Mouse (Mus musculus) neural tube, embryonic 15.5 days (tissue): ENCODE data around the gene Anxa4. TPM values are rescaled to one million over a fixed set of nuclear protein-coding genes. Genes with fewer than 3 reads are reported as not detected.

Experiments
- ATAC-seq: fragments of 200-750 bp; cut with Nextera tagmentation; 2 replicates; pipeline ENCODE4 v1.8.0; 2017; ENCODE audit warnings: mild to moderate bottlenecking, moderate TSS enrichment, moderate library complexity; ENCODE audit not compliant: low FRiP score
- H3K27ac ChIP-seq: fragments of 300-500 bp; sonication (generic); replicated peaks from 2 replicates; pipeline ENCODE4 v1.5.1; 2015; ENCODE audit warnings: mild to moderate bottlenecking, inconsistent platforms
- H3K27me3 ChIP-seq: fragments of 300-500 bp; sonication (generic); replicated peaks from 2 replicates; pipeline ENCODE4 v1.6.1; 2015; ENCODE audit warnings: inconsistent platforms
- H3K36me3 ChIP-seq: fragments of 300-500 bp; sonication (generic); 2 replicates; pipeline ENCODE4 v1.6.1; 2015; ENCODE audit warnings: inconsistent platforms
- H3K4me1 ChIP-seq: fragments of 300-500 bp; sonication (generic); 2 replicates; pipeline ENCODE4 v1.6.1; 2015; ENCODE audit warnings: inconsistent platforms
- H3K4me2 ChIP-seq: fragments of 300-500 bp; sonication (generic); 2 replicates; pipeline ENCODE4 v1.6.1; 2015; ENCODE audit warnings: inconsistent platforms, mild to moderate bottlenecking, moderate library complexity
- H3K4me3 ChIP-seq: fragments of 300-500 bp; sonication (generic); replicated peaks from 2 replicates; pipeline ENCODE4 v1.5.1; 2015; ENCODE audit warnings: mild to moderate bottlenecking, inconsistent platforms
- H3K9ac ChIP-seq: fragments of 300-500 bp; sonication (generic); replicated peaks from 2 replicates; pipeline ENCODE4 v1.6.1; 2015; ENCODE audit warnings: mild to moderate bottlenecking, inconsistent platforms
- H3K9me3 ChIP-seq: fragments of 300-500 bp; sonication (generic); replicated peaks from 2 replicates; pipeline ENCODE4 v1.6.1; 2016; ENCODE audit warnings: inconsistent platforms
- WGBS: fragments of 180-500 bp; shearing (Covaris S2); methylation state at CpG from one replicate; pipeline ENCODE4 v1.1.7; 2015; ENCODE audit warnings: mixed read lengths; 5-methylcytosine and 5-hydroxymethylcytosine counted together
- polyA plus RNA-seq: library from polyadenylated mRNA; unstranded; fragments of >200 nt; fragmentation: Nextera tagmentation; extraction: Ambion mirVana; gene quantifications from 2 replicates; pipeline ENCODE4 v1.2.1, GENCODE M21; 2015

The Anxa4 gene
- polyA plus RNA-seq, 1 experiment from 2014 or later: 4.2 TPM

- Histone ChIP-seq H3K4me3 (no peak overlapping the region), H3K27ac (no peak overlapping the region), H3K9me3 (no peaks in the 10 kb centered on the region), H3K4me2 (no peak overlapping the region), H3K27me3 (no peaks in the 10 kb centered on the region), H3K36me3 (peaks cover 90% of the 10 kb centered on the region), H3K9ac (no peak overlapping the region), H3K4me1 (no peaks in the 10 kb centered on the region)
- WGBS: 80% methylated on average over 6 of the region's 6 CpGs
- ATAC-seq: no peak
Measured at GRCm38 (mm10) chr6:86697903-86698302, 95.5 kb downstream of the Anxa4 start.

GRCm38 (mm10) chr6:86696213-86696612 lies 97.2 kb downstream of the Anxa4 start:
- no peak overlapping the region for H3K27ac ChIP-seq
- no peaks in the 10 kb centered on the region for H3K27me3 ChIP-seq
- H3K4me2 ChIP-seq: no peak overlapping the region
- H3K4me1 ChIP-seq: no peaks in the 10 kb centered on the region
- peaks cover 83% of the 10 kb centered on the region for H3K36me3 ChIP-seq
- H3K9me3 ChIP-seq: no peaks in the 10 kb centered on the region
- ATAC-seq: no peak
- 93% methylated on average over 10 of the region's 10 CpGs for WGBS
- H3K4me3 ChIP-seq: no peak overlapping the region
- no peak overlapping the region for H3K9ac ChIP-seq

GRCm38 (mm10) chr6:86694465-86694864 lies 98.9 kb downstream of the Anxa4 start:
- Histone ChIP-seq H3K9ac (no peak overlapping the region), H3K4me2 (no peak overlapping the region), H3K4me1 (no peaks in the 10 kb centered on the region), H3K9me3 (no peaks in the 10 kb centered on the region), H3K27me3 (no peaks in the 10 kb centered on the region), H3K27ac (no peak overlapping the region), H3K4me3 (no peak overlapping the region), H3K36me3 (peaks cover 82% of the 10 kb centered on the region)
- no peak for ATAC-seq

GRCm38 (mm10) chr6:86689671-86690070 lies 103.7 kb downstream of the Anxa4 start:
- H3K4me2 ChIP-seq: no peak overlapping the region
- no peak overlapping the region for H3K27ac ChIP-seq
- no peaks in the 10 kb centered on the region for H3K9me3 ChIP-seq
- ATAC-seq: no peak
- no peak overlapping the region for H3K4me3 ChIP-seq
- H3K4me1 ChIP-seq: peaks cover 4% of the 10 kb centered on the region
- no peak overlapping the region for H3K9ac ChIP-seq
- peaks cover 63% of the 10 kb centered on the region for H3K36me3 ChIP-seq
- WGBS: 97% methylated on average over 3 of the region's 3 CpGs
- H3K27me3 ChIP-seq: no peaks in the 10 kb centered on the region

- WGBS: 84% methylated on average over 1 of the region's 1 CpGs
- H3K27me3 ChIP-seq: no peaks in the 10 kb centered on the region
- peaks cover 17% of the 10 kb centered on the region for H3K4me1 ChIP-seq
- no peak overlapping the region for H3K27ac ChIP-seq
- H3K9me3 ChIP-seq: no peaks in the 10 kb centered on the region
- no peak for ATAC-seq
- no peak overlapping the region for H3K9ac ChIP-seq
- H3K4me2 ChIP-seq: no peak overlapping the region
- H3K36me3 ChIP-seq: peaks cover 53% of the 10 kb centered on the region
- no peak overlapping the region for H3K4me3 ChIP-seq
Measured at GRCm38 (mm10) chr6:86686971-86687370, 106.4 kb downstream of the Anxa4 start.

Other genes starting within 250 kb of the Anxa4 start
- gene Asprv1, start 165.4 kb downstream of the Anxa4 start, polyA plus RNA-seq: 1.5 and 1.8 TPM in 2 replicates
- gene Mxd1, start 124.4 kb downstream of the Anxa4 start, polyA plus RNA-seq: 15.2 and 15.3 TPM in 2 replicates
- gene Snrnp27, start 109.1 kb downstream of the Anxa4 start, polyA plus RNA-seq: 94.2 and 96.0 TPM in 2 replicates
- 38.7 and 41.8 TPM in 2 replicates for gene Gmcl1, start 60.2 kb downstream of the Anxa4 start, polyA plus RNA-seq
- gene Aak1, start 55.9 kb upstream of the Anxa4 start, polyA plus RNA-seq: 40.2 and 43.4 TPM in 2 replicates
- gene Nfu1, start 215.7 kb upstream of the Anxa4 start, polyA plus RNA-seq: 153 and 155 TPM in 2 replicates
- gene Gfpt1, start 249.3 kb upstream of the Anxa4 start, polyA plus RNA-seq: 19.9 and 20.5 TPM in 2 replicates